Mouse (Mus musculus): ENCODE data around the gene Capza1. TPM values are rescaled to one million over a fixed set of nuclear protein-coding genes. Genes with fewer than 3 reads are reported as not detected.

The Capza1 gene
- polyA plus RNA-seq, 1 experiment = 85.7 TPM

- no peaks in the 10 kb centered on the region for H3K4me1 ChIP-seq (replicated peaks; ENCODE audit: control insufficient read depth, insufficient read depth, low read length)
Measured at GRCm38 (mm10) chr3:104795661-104796340, 68.5 kb downstream of the Capza1 start.

DNA sequence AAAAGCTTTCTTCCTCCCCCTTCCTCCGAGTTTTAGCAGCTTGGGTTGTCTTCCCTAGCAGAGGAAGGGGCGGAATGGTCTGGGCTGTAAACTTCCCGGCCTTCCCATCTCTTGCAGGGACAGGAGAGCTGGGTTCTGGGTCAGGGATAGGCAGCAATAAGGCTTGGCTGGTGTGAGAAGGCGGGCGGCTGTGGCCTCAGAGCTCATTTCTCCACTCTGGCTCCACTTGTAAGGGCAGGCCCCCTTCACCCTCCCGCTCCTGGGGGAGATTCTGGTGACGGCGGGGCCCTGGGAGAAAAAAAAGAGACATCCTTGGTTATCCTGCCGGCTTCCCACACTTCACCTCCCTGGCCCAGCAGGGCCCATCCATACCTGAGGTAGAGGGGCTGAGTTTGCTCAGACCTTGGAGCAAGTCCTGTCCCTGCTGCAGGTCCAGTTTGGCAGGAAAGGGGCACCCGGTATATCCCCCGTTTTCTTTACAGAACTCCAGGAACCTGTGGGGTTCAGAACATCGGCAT lies 69.3 kb downstream of the Capza1 start:
- Histone ChIP-seq H3K27me3 (ENCODE audit: control insufficient read depth, insufficient read depth, low read length) (no peaks in the 10 kb centered on the region), H3K27ac (ENCODE audit: control insufficient read depth, insufficient read depth, low read length) (no peak overlapping the region), H3K4me3 (ENCODE audit: control insufficient read depth, insufficient read depth, low read length) (no peak overlapping the region), H3K4me1 (replicated peaks; ENCODE audit: control insufficient read depth, insufficient read depth, low read length) (no peaks in the 10 kb centered on the region), H3K36me3 (ENCODE audit: control insufficient read depth, insufficient read depth, low read length) (peaks cover 23% of the 10 kb centered on the region)
- 94% methylated on average over 12 of the region's 12 CpGs for WGBS
- no peak for TF ChIP-seq POLR2A (IDR thresholded peaks at IDR 0.05; ENCODE audit: control insufficient read depth, extremely low read depth, insufficient read depth, low read length, poor library complexity)
- no peak for TF ChIP-seq CTCF (IDR thresholded peaks at IDR 0.05; ENCODE audit: borderline replicate concordance, control insufficient read depth, extremely low read depth, insufficient read depth, low read length, poor library complexity)
- DNase-seq = no peak

More at GRCm38 (mm10) chr3:104795661-104796340, 68.5 kb downstream of the Capza1 start:
- DNase-seq = no peak
- Histone ChIP-seq H3K4me3 (ENCODE audit: control insufficient read depth, insufficient read depth, low read length) (no peak overlapping the region), H3K27me3 (ENCODE audit: control insufficient read depth, insufficient read depth, low read length) (no peaks in the 10 kb centered on the region), H3K27ac (ENCODE audit: control insufficient read depth, insufficient read depth, low read length) (no peak overlapping the region), H3K36me3 (ENCODE audit: control insufficient read depth, insufficient read depth, low read length) (peaks cover 30% of the 10 kb centered on the region)
- WGBS = 79% methylated on average over 15 of the region's 15 CpGs
- TF ChIP-seq CTCF (IDR thresholded peaks at IDR 0.05; ENCODE audit: borderline replicate concordance, control insufficient read depth, extremely low read depth, insufficient read depth, low read length, poor library complexity) (no peak), POLR2A (IDR thresholded peaks at IDR 0.05; ENCODE audit: control insufficient read depth, extremely low read depth, insufficient read depth, low read length, poor library complexity) (no peak)

- no peak for TF ChIP-seq CTCF (IDR thresholded peaks at IDR 0.05; ENCODE audit: borderline replicate concordance, control insufficient read depth, extremely low read depth, insufficient read depth, low read length, poor library complexity)
- no peak for TF ChIP-seq POLR2A (IDR thresholded peaks at IDR 0.05; ENCODE audit: control insufficient read depth, extremely low read depth, insufficient read depth, low read length, poor library complexity)
- peaks cover 3% of the 10 kb centered on the region for H3K4me1 ChIP-seq (replicated peaks; ENCODE audit: control insufficient read depth, insufficient read depth, low read length)
- peaks cover 3% of the 10 kb centered on the region; the same call in 1 of the 2 replicates for H3K27me3 ChIP-seq (ENCODE audit: control insufficient read depth, insufficient read depth, low read length)
- no peak for DNase-seq
- H3K36me3 ChIP-seq (ENCODE audit: control insufficient read depth, insufficient read depth, low read length) = peaks cover 15% of the 10 kb centered on the region
- H3K27ac ChIP-seq (ENCODE audit: control insufficient read depth, insufficient read depth, low read length) = no peak overlapping the region
- WGBS = 88% methylated on average over 20 of the region's 20 CpGs
- no peak overlapping the region for H3K4me3 ChIP-seq (ENCODE audit: control insufficient read depth, insufficient read depth, low read length)
Measured at GRCm38 (mm10) chr3:104793871-104794828, 70.2 kb downstream of the Capza1 start.

DNA sequence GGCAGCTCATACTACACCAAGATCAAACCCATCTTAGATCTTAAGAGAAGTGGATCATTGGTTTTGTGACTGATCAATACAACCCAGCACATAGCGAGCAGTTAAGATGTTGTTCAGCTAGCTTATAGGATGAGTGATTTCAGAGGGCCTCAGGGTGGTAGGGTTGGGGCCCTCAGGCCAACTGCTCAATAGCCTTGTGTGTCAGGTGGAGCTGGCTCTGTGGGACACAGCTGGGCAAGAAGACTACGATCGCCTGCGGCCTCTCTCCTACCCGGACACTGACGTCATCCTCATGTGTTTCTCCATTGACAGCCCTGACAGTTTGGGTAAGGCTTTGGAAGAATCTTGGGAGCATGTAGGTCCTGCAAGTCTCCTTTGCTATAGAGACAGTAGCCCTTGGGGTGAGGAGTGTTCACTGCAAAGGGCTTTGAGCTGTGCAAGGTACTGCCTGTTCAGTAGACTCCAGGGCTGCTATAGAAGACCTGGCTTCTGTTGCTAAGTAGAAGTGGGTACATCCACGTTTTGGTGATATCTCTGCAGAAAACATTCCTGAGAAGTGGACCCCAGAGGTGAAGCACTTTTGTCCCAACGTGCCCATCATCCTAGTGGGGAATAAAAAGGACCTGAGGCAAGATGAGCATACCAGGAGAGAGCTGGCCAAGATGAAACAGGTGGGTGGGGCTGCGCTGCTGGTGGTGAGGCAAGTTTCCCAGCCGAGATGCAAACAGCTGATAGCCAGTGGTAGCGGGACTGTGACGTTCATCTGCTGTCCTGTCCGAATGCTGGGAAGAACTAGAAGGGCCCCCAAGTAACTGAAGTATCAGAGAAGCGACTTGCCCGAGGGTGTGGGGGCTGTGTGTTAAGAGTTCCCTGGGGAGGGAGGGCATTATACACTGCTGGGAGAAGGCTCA lies 71.7 kb downstream of the Capza1 start:
- peaks cover 6% of the 10 kb centered on the region for H3K4me1 ChIP-seq (replicated peaks; ENCODE audit: control insufficient read depth, insufficient read depth, low read length)
- 91% methylated on average over 15 of the region's 15 CpGs for WGBS

DNA sequence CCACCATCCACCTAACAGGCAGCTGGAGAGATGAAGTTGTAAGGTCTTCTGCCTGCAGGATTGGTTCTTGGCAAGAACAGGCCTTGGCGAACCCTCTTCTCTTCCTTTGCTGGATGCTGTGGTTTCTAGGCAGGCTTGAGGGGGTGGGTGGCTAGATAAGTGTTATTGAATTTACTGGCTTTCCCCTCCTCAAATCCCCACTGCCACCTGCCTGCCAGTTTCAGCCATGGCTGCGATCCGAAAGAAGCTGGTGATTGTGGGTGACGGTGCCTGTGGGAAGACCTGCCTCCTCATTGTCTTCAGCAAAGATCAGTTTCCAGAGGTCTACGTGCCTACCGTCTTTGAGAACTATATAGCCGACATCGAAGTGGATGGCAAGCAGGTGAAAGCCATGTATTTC lies 72.6 kb downstream of the Capza1 start:
- Histone ChIP-seq H3K4me1 (replicated peaks; ENCODE audit: control insufficient read depth, insufficient read depth, low read length) (peaks cover 6% of the 10 kb centered on the region), H3K27me3 (ENCODE audit: control insufficient read depth, insufficient read depth, low read length) (peaks cover 6% of the 10 kb centered on the region; the same call in 1 of the 2 replicates), H3K27ac (ENCODE audit: control insufficient read depth, insufficient read depth, low read length) (no peak overlapping the region), H3K36me3 (ENCODE audit: control insufficient read depth, insufficient read depth, low read length) (peaks cover 13% of the 10 kb centered on the region), H3K4me3 (ENCODE audit: control insufficient read depth, insufficient read depth, low read length) (no peak overlapping the region)
- 95% methylated on average over 8 of the region's 8 CpGs for WGBS
- no peak for DNase-seq
- TF ChIP-seq POLR2A (IDR thresholded peaks at IDR 0.05; ENCODE audit: control insufficient read depth, extremely low read depth, insufficient read depth, low read length, poor library complexity) = no peak
- no peak for TF ChIP-seq CTCF (IDR thresholded peaks at IDR 0.05; ENCODE audit: borderline replicate concordance, control insufficient read depth, extremely low read depth, insufficient read depth, low read length, poor library complexity)

More for the DNA sequence above, 71.7 kb downstream of the Capza1 start:
- H3K4me3 ChIP-seq (ENCODE audit: control insufficient read depth, insufficient read depth, low read length) = no peak overlapping the region
- no peak for TF ChIP-seq CTCF (IDR thresholded peaks at IDR 0.05; ENCODE audit: borderline replicate concordance, control insufficient read depth, extremely low read depth, insufficient read depth, low read length, poor library complexity)
- TF ChIP-seq POLR2A (IDR thresholded peaks at IDR 0.05; ENCODE audit: control insufficient read depth, extremely low read depth, insufficient read depth, low read length, poor library complexity) = no peak
- peaks cover 13% of the 10 kb centered on the region for H3K36me3 ChIP-seq (ENCODE audit: control insufficient read depth, insufficient read depth, low read length)
- no peak for DNase-seq
- H3K27ac ChIP-seq (ENCODE audit: control insufficient read depth, insufficient read depth, low read length) = no peak overlapping the region
- H3K27me3 ChIP-seq (ENCODE audit: control insufficient read depth, insufficient read depth, low read length) = peaks cover 6% of the 10 kb centered on the region; the same call in 1 of the 2 replicates
